Mouse (Mus musculus): Measurements from ENCODE around the gene Cops4. TPM values are rescaled to one million over a fixed set of nuclear protein-coding genes. Genes with fewer than 3 reads are reported as not detected.

The Cops4 gene
- polyA plus RNA-seq, 1 experiment from 2014 or later, result 106 TPM

- Histone ChIP-seq H3K9me3 (ENCODE audit: control insufficient read depth, low read length) (no peaks in the 10 kb centered on the region), H3K9ac (ENCODE audit: low read length) (no peak overlapping the region), H3K36me3 (ENCODE audit: control insufficient read depth, insufficient read depth, low read length) (no peaks in the 10 kb centered on the region), H3K4me2 (replicated peaks; ENCODE audit: low read depth) (no peak overlapping the region), H3K27ac (replicated peaks) (no peak overlapping the region), H3K4me3 (ENCODE audit: low read depth, low read length) (no peak overlapping the region), H3K4me1 (replicated peaks; ENCODE audit: control insufficient read depth, insufficient read depth) (no peaks in the 10 kb centered on the region), H3K27me3 (ENCODE audit: control insufficient read depth, insufficient read depth, low read length) (no peaks in the 10 kb centered on the region)
- 65% methylated on average over 9 of the region's 9 CpGs for WGBS
- DNase-seq (ENCODE audit: low spot score) (no peak), ATAC-seq (ENCODE audit: low FRiP score, low TSS enrichment) (0 out of 2 replicates have a peak, but pooled peaks have one; percentile 32)
- TF ChIP-seq CTCF (IDR thresholded peaks at IDR 0.05; ENCODE audit: low read depth) (no peak), EP300 (optimal IDR thresholded peaks at IDR 0.05) (no peak)
These were observed 39.4 kb downstream of the Cops4 start for GRCm38 (mm10) chr5:100557537-100557936.

GRCm38 (mm10) chr5:100558783-100559182 lies 40.7 kb downstream of the Cops4 start:
- H3K4me2 ChIP-seq (replicated peaks; ENCODE audit: low read depth), result no peak overlapping the region
- H3K27me3 ChIP-seq (ENCODE audit: control insufficient read depth, insufficient read depth, low read length), result no peaks in the 10 kb centered on the region
- H3K27ac ChIP-seq (replicated peaks), result no peak overlapping the region
- no peaks in the 10 kb centered on the region for H3K9me3 ChIP-seq (ENCODE audit: control insufficient read depth, low read length)
- no peak for DNase-seq (ENCODE audit: low spot score)
- no peaks in the 10 kb centered on the region for H3K36me3 ChIP-seq (ENCODE audit: control insufficient read depth, insufficient read depth, low read length)
- H3K9ac ChIP-seq (ENCODE audit: low read length), result no peak overlapping the region
- 70% methylated on average over 3 of the region's 3 CpGs for WGBS
- no peak overlapping the region for H3K4me3 ChIP-seq (ENCODE audit: low read depth, low read length)
- ATAC-seq (ENCODE audit: low FRiP score, low TSS enrichment), result no peak
- TF ChIP-seq EP300 (optimal IDR thresholded peaks at IDR 0.05) (no peak), CTCF (IDR thresholded peaks at IDR 0.05; ENCODE audit: low read depth) (peak; percentile 40)
- H3K4me1 ChIP-seq (replicated peaks; ENCODE audit: control insufficient read depth, insufficient read depth), result no peaks in the 10 kb centered on the region

- no peak for DNase-seq (ENCODE audit: low spot score)
- WGBS, result 95% methylated on average over 7 of the region's 7 CpGs
- no peak for ATAC-seq (ENCODE audit: low FRiP score, low TSS enrichment)
- no peaks in the 10 kb centered on the region for H3K36me3 ChIP-seq (ENCODE audit: control insufficient read depth, insufficient read depth, low read length)
- H3K4me3 ChIP-seq (ENCODE audit: low read depth, low read length), result no peak overlapping the region
- H3K27me3 ChIP-seq (ENCODE audit: control insufficient read depth, insufficient read depth, low read length), result no peaks in the 10 kb centered on the region
- no peaks in the 10 kb centered on the region for H3K9me3 ChIP-seq (ENCODE audit: control insufficient read depth, low read length)
- no peak for TF ChIP-seq CTCF (IDR thresholded peaks at IDR 0.05; ENCODE audit: low read depth)
- no peak for TF ChIP-seq EP300 (optimal IDR thresholded peaks at IDR 0.05)
- H3K4me1 ChIP-seq (replicated peaks; ENCODE audit: control insufficient read depth, insufficient read depth), result no peaks in the 10 kb centered on the region
- H3K9ac ChIP-seq (ENCODE audit: low read length), result no peak overlapping the region
- no peak overlapping the region for H3K4me2 ChIP-seq (replicated peaks; ENCODE audit: low read depth)
- H3K27ac ChIP-seq (replicated peaks), result no peak overlapping the region
These were observed 41.2 kb downstream of the Cops4 start for GRCm38 (mm10) chr5:100559357-100559756.

- no peak for TF ChIP-seq CTCF (IDR thresholded peaks at IDR 0.05; ENCODE audit: low read depth)
- no peak overlapping the region for H3K4me2 ChIP-seq (replicated peaks; ENCODE audit: low read depth)
- peaks cover 3% of the 10 kb centered on the region; the same call in 1 of the 2 replicates for H3K4me1 ChIP-seq (replicated peaks; ENCODE audit: control insufficient read depth, insufficient read depth)
- no peaks in the 10 kb centered on the region for H3K36me3 ChIP-seq (ENCODE audit: control insufficient read depth, insufficient read depth, low read length)
- H3K27me3 ChIP-seq (ENCODE audit: control insufficient read depth, insufficient read depth, low read length), result no peaks in the 10 kb centered on the region
- H3K9me3 ChIP-seq (ENCODE audit: control insufficient read depth, low read length), result no peaks in the 10 kb centered on the region
- ATAC-seq (ENCODE audit: low FRiP score, low TSS enrichment) (no peak), DNase-seq (ENCODE audit: low spot score) (no peak)
- 85% methylated on average over 9 of the region's 9 CpGs for WGBS
- H3K4me3 ChIP-seq (ENCODE audit: low read depth, low read length), result no peak overlapping the region
- H3K9ac ChIP-seq (ENCODE audit: low read length), result no peak overlapping the region
- no peak overlapping the region for H3K27ac ChIP-seq (replicated peaks)
These were observed 44.6 kb downstream of the Cops4 start for GRCm38 (mm10) chr5:100562702-100563101.

- Histone ChIP-seq H3K9ac (ENCODE audit: low read length) (no peak overlapping the region), H3K4me3 (ENCODE audit: low read depth, low read length) (no peak overlapping the region), H3K9me3 (ENCODE audit: control insufficient read depth, low read length) (no peaks in the 10 kb centered on the region), H3K36me3 (ENCODE audit: control insufficient read depth, insufficient read depth, low read length) (no peaks in the 10 kb centered on the region), H3K27ac (replicated peaks) (peak overlapping the region; percentile 70), H3K4me1 (replicated peaks; ENCODE audit: control insufficient read depth, insufficient read depth) (peaks cover 3% of the 10 kb centered on the region; the same call in 1 of the 2 replicates), H3K4me2 (replicated peaks; ENCODE audit: low read depth) (0 out of 2 replicates have a peak overlapping the region, but pooled peaks have one; percentile 1), H3K27me3 (ENCODE audit: control insufficient read depth, insufficient read depth, low read length) (no peaks in the 10 kb centered on the region)
- no peak for ATAC-seq (ENCODE audit: low FRiP score, low TSS enrichment)
- 57% methylated on average over 2 of the region's 2 CpGs for WGBS
- TF ChIP-seq EP300 (optimal IDR thresholded peaks at IDR 0.05) (no peak), CTCF (IDR thresholded peaks at IDR 0.05; ENCODE audit: low read depth) (no peak)
- DNase-seq (ENCODE audit: low spot score), result no peak
These were observed 48.7 kb downstream of the Cops4 start for GRCm38 (mm10) chr5:100566798-100567197.

- WGBS, result 31% methylated on average over 13 of the region's 13 CpGs
- Histone ChIP-seq H3K4me2 (replicated peaks; ENCODE audit: low read depth) (peak overlapping the region; percentile 34), H3K4me1 (replicated peaks; ENCODE audit: control insufficient read depth, insufficient read depth) (peaks cover 3% of the 10 kb centered on the region; the same call in 1 of the 2 replicates), H3K4me3 (ENCODE audit: low read depth, low read length) (no peak overlapping the region), H3K36me3 (ENCODE audit: control insufficient read depth, insufficient read depth, low read length) (no peaks in the 10 kb centered on the region), H3K27ac (replicated peaks) (peak overlapping the region; percentile 71), H3K9ac (ENCODE audit: low read length) (no peak overlapping the region), H3K9me3 (ENCODE audit: control insufficient read depth, low read length) (no peaks in the 10 kb centered on the region), H3K27me3 (ENCODE audit: control insufficient read depth, insufficient read depth, low read length) (no peaks in the 10 kb centered on the region)
- TF ChIP-seq CTCF (IDR thresholded peaks at IDR 0.05; ENCODE audit: low read depth) (no peak), EP300 (optimal IDR thresholded peaks at IDR 0.05) (no peak)
- ATAC-seq (ENCODE audit: low FRiP score, low TSS enrichment) (peak; percentile 66), DNase-seq (ENCODE audit: low spot score) (peak; percentile 51)
These were observed 49.3 kb downstream of the Cops4 start for GRCm38 (mm10) chr5:100567258-100568032.

Measured in stomach, postnatal 0 days (tissue).